Mouse (Mus musculus): Measurements from ENCODE around the gene Bcl6. TPM values are rescaled to one million over a fixed set of nuclear protein-coding genes. Genes with fewer than 3 reads are reported as not detected.

Gene Bcl6
- total and polyA plus RNA-seq, 3 experiments: 0.20 to 0.60 (median 0.25) TPM

GRCm38 (mm10) chr16:24036398-24036797, 47.7 kb upstream of the Bcl6 start:
- in situ Hi-C loops (cut with MboI; ENCODE audit: low pct_ligation_motif_present, low pct_unique_long_range_greater_than_20kb, low sequenced_read_pairs): no loop called here
- dilution Hi-C loops (cut with MboI; ENCODE audit: extremely low pct_ligation_motif_present, extremely low pct_unique_long_range_greater_than_20kb, low sequenced_read_pairs): no loop called here

GRCm38 (mm10) chr16:24035767-24036166, 47.1 kb upstream of the Bcl6 start:
- H3K4me3 ChIP-seq (replicated peaks in 1 of 3; ENCODE audit: low read depth in 2 of 3, low read length in 2 of 3, poor library complexity in 1 of 3): no peak overlapping the region
- in situ Hi-C loops (cut with MboI; ENCODE audit: low pct_ligation_motif_present, low pct_unique_long_range_greater_than_20kb, low sequenced_read_pairs): no loop called here
- DNase-seq (ENCODE audit: extremely low read depth): no peak
- no peaks in the 10 kb centered on the region for H3K27me3 ChIP-seq (replicated peaks)
- no peak overlapping the region for H3K27ac ChIP-seq (ENCODE audit: insufficient read depth, low read depth)
- 0 out of 4 replicates have a peak, but pooled peaks cover 0 to 2% of the 10 kb centered on the region in 2 experiments for H3K4me1 ChIP-seq (ENCODE audit: control insufficient read depth in 1 of 2, insufficient read depth in 2 of 2)
- no peak overlapping the region for H3K9ac ChIP-seq (ENCODE audit: insufficient read depth, low read depth)
- no peaks in the 10 kb centered on the region for H3K36me3 ChIP-seq (replicated peaks in 1 of 2; ENCODE audit: control insufficient read depth in 1 of 2, insufficient read depth in 1 of 2, low read length in 1 of 2)
- dilution Hi-C loops (cut with MboI; ENCODE audit: extremely low pct_ligation_motif_present, extremely low pct_unique_long_range_greater_than_20kb, low sequenced_read_pairs): no loop called here
- H3K9me3 ChIP-seq (replicated peaks; ENCODE audit: low read length): peaks cover 3% of the 10 kb centered on the region
- H3K4me2 ChIP-seq (ENCODE audit: insufficient read depth, low read depth, poor library complexity, severe bottlenecking): no peak overlapping the region
- TF ChIP-seq SMC3 (IDR thresholded peaks at IDR 0.05; ENCODE audit: low read depth, low read length) (no peak), MAX (IDR thresholded peaks at IDR 0.05; ENCODE audit: low read length) (no peak), JUN (IDR thresholded peaks at IDR 0.05; ENCODE audit: insufficient read depth, low read depth, low read length) (no peak), PAX5 (IDR thresholded peaks at IDR 0.05; ENCODE audit: low read length) (no peak), NELFE (IDR thresholded peaks at IDR 0.05; ENCODE audit: low read depth, low read length) (no peak), RAD21 (IDR thresholded peaks at IDR 0.05; ENCODE audit: low read depth, low read length) (no peak), POLR2A (IDR thresholded peaks at IDR 0.05; ENCODE audit: low read depth, low read length) (no peak), GABPA (IDR thresholded peaks at IDR 0.05; ENCODE audit: insufficient replicate concordance, low read depth, low read length) (no peak), RCOR1 (conservative IDR thresholded peaks at IDR 0.05; ENCODE audit: low read depth, low read length) (no peak), MXI1 (IDR thresholded peaks at IDR 0.05; ENCODE audit: low read depth, low read length) (no peak), ZMIZ1 (IDR thresholded peaks at IDR 0.05; ENCODE audit: low read depth, low read length) (no peak), IRF4 (IDR thresholded peaks at IDR 0.05; ENCODE audit: low read depth, low read length) (no peak), ZKSCAN1 (IDR thresholded peaks at IDR 0.05; ENCODE audit: borderline replicate concordance, low read depth, low read length) (no peak), MAFK (IDR thresholded peaks at IDR 0.05; ENCODE audit: insufficient replicate concordance, low read length) (no peak)
- H3K79me2 ChIP-seq (replicated peaks; ENCODE audit: control insufficient read depth, extremely low read depth, insufficient read depth, poor library complexity, severe bottlenecking): no peaks in the 10 kb centered on the region

More at GRCm38 (mm10) chr16:24036398-24036797, 47.7 kb upstream of the Bcl6 start:
- peaks cover 3% of the 10 kb centered on the region for H3K9me3 ChIP-seq (replicated peaks; ENCODE audit: low read length)
- H3K4me2 ChIP-seq (ENCODE audit: insufficient read depth, low read depth, poor library complexity, severe bottlenecking): no peak overlapping the region
- H3K36me3 ChIP-seq (replicated peaks in 1 of 2; ENCODE audit: control insufficient read depth in 1 of 2, insufficient read depth in 1 of 2, low read length in 1 of 2): no peaks in the 10 kb centered on the region
- no peaks in the 10 kb centered on the region for H3K27me3 ChIP-seq (replicated peaks)
- no peak for TF ChIP-seq TBP (conservative IDR thresholded peaks at IDR 0.05; ENCODE audit: low read depth, low read length)
- TF ChIP-seq NELFE (IDR thresholded peaks at IDR 0.05; ENCODE audit: low read depth, low read length): no peak
- TF ChIP-seq ELF1 (IDR thresholded peaks at IDR 0.05; ENCODE audit: low read depth, low read length): no peak
- no peak overlapping the region for H3K9ac ChIP-seq (ENCODE audit: insufficient read depth, low read depth)
- no peak overlapping the region for H3K4me3 ChIP-seq (replicated peaks in 1 of 3; ENCODE audit: low read depth in 2 of 3, low read length in 2 of 3, poor library complexity in 1 of 3)
- DNase-seq (ENCODE audit: extremely low read depth): no peak
- 0 out of 4 replicates have a peak, but pooled peaks cover 0 to 2% of the 10 kb centered on the region in 2 experiments for H3K4me1 ChIP-seq (ENCODE audit: control insufficient read depth in 1 of 2, insufficient read depth in 2 of 2)
- no peak overlapping the region for H3K27ac ChIP-seq (ENCODE audit: insufficient read depth, low read depth)
- no peaks in the 10 kb centered on the region for H3K79me2 ChIP-seq (replicated peaks; ENCODE audit: control insufficient read depth, extremely low read depth, insufficient read depth, poor library complexity, severe bottlenecking)
